Mouse (Mus musculus) mesoderm, embryonic 11.5 days (tissue): ENCODE data around the gene Laptm4a.
A peak's percentile ranks its signal among the peaks of the same experiment; 100 is the strongest.
"Not testable (repeated sequence)": the region's sequence is repeated elsewhere in the genome, so short reads cannot be mapped to it uniquely, and the experiment has no call there.

ENCODE experiments used
- DNase-seq: peaks from one replicate; pipeline ENCODE4 v3.0.0-alpha.2; 2012; ENCODE audit warnings: low read depth, low spot score

Laptm4a gene

GRCm38 (mm10) chr12:8912860-8913685 is 8.4 kb upstream of the Laptm4a start:
- DNase-seq: peak; percentile 78

- peak; percentile 72 for DNase-seq
These were observed 7.6 kb upstream of the Laptm4a start for GRCm38 (mm10) chr12:8913701-8914340.

- no peak for DNase-seq
These were observed 5.1 kb upstream of the Laptm4a start for GRCm38 (mm10) chr12:8916378-8916777.

GRCm38 (mm10) chr12:8919231-8919630 is 2.2 kb upstream of the Laptm4a start:
- no peak for DNase-seq

- DNase-seq: no peak
These were observed 469 bp upstream of the Laptm4a start for GRCm38 (mm10) chr12:8920996-8921393.

GRCm38 (mm10) chr12:8922369-8923124 is 1.1 kb downstream of the Laptm4a start:
- DNase-seq: no peak

- no peak for DNase-seq
These were observed 1.6 kb downstream of the Laptm4a start for GRCm38 (mm10) chr12:8923125-8923410.

GRCm38 (mm10) chr12:8923603-8924002 is 2.1 kb downstream of the Laptm4a start:
- DNase-seq: no peak

GRCm38 (mm10) chr12:8927652-8928051 is 6.2 kb downstream of the Laptm4a start:
- DNase-seq: no peak

GRCm38 (mm10) chr12:8928766-8929165 is 7.3 kb downstream of the Laptm4a start:
- DNase-seq: no peak

- DNase-seq: no peak
These were observed 9.6 kb downstream of the Laptm4a start for GRCm38 (mm10) chr12:8931083-8931482.

- DNase-seq: peak; percentile 56
These were observed 13.9 kb downstream of the Laptm4a start for GRCm38 (mm10) chr12:8935349-8935748.

GRCm38 (mm10) chr12:8936210-8936609 is 14.7 kb downstream of the Laptm4a start:
- not testable (repeated sequence) for DNase-seq

- DNase-seq: no peak
These were observed 18.0 kb downstream of the Laptm4a start for GRCm38 (mm10) chr12:8939490-8939889.

GRCm38 (mm10) chr12:8940011-8941005 is 18.8 kb downstream of the Laptm4a start:
- DNase-seq: no peak

- no peak for DNase-seq
These were observed 19.7 kb downstream of the Laptm4a start for GRCm38 (mm10) chr12:8941131-8941615.

- no peak for DNase-seq
These were observed 20.4 kb downstream of the Laptm4a start for GRCm38 (mm10) chr12:8941699-8942392.

GRCm38 (mm10) chr12:8947163-8947562 is 25.7 kb downstream of the Laptm4a start:
- no peak for DNase-seq

GRCm38 (mm10) chr12:8947714-8948464 is 26.4 kb downstream of the Laptm4a start, which contains the start of gene Matn3:
TSS of gene Matn3 (plus strand) at chr12:8947929.
- peak; percentile 77 for DNase-seq

- no peak for DNase-seq
These were observed 31.7 kb downstream of the Laptm4a start for GRCm38 (mm10) chr12:8953136-8953535.
